Mouse (Mus musculus) splenic B cell, adult 2 months (primary cell): ENCODE measurements around the gene Casp12.

Source experiments
- DNase-seq: peaks from one replicate; pipeline ENCODE4 v3.0.0-alpha.2; 2011; ENCODE audit warnings: low read depth, low spot score
- H3K27me3 ChIP-seq: 2 replicates; pipeline ENCODE4 v1.6.1; 2012; ENCODE audit warnings: mild to moderate bottlenecking, low read length, moderate library complexity, mixed read lengths; ENCODE audit not compliant: control insufficient read depth, poor library complexity, insufficient read depth, severe bottlenecking
- H3K36me3 ChIP-seq: 2 replicates; pipeline ENCODE4 v1.6.1; 2012; ENCODE audit warnings: mild to moderate bottlenecking, low read length, moderate library complexity, mixed read lengths; ENCODE audit not compliant: control insufficient read depth, poor library complexity, insufficient read depth, severe bottlenecking

The Casp12 gene

DNA sequence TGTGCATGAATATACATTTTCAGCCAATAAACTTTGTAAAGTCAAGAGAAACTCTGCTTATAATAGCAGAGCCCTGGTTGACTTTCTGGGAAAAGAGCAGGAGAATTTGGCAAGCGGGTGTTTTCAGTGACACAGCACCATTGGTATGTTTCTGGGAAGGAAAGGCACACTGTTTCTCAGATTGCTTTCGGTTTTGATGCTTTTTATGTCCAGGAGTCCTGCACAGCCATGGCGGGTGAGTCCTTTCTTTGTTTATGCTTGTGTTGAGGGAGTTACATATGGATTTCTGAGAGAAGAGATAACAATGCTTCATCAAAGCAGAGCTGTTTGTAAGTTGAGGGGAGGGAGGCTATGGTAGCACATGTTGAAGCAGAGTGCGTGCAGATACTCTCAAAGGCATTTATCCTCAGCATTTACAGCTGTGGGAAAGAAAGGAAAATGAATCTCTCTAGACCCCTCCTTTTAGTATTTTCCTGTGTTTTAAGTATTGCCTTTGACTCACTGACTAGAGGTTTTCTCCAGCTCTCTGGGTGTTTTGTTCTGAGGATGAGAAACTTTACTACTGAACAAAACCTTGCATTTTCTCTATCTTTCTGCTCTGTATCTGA, at the start of gene Casp12:
Gene Casp12, plus strand, starts transcription at position 140 of the 608 bp plus-strand sequence.
- no peak for DNase-seq
- Histone ChIP-seq H3K36me3 (no peaks in the 10 kb centered on the region), H3K27me3 (no peaks in the 10 kb centered on the region)

- H3K36me3 ChIP-seq = no peaks in the 10 kb centered on the region
- no peak for DNase-seq
- no peaks in the 10 kb centered on the region for H3K27me3 ChIP-seq
Observed at GRCm38 (mm10) chr9:5296354-5297237, 48.6 kb upstream of the Casp12 start.

- DNase-seq = peak; percentile 58
Observed at GRCm38 (mm10) chr9:5298329-5299131, 46.7 kb upstream of the Casp12 start, which contains the start of gene Casp1. TSS of gene Casp1 (plus strand) at chr9:5298517.

GRCm38 (mm10) chr9:5299132-5299381, 46.2 kb upstream of the Casp12 start:
- H3K36me3 ChIP-seq = peaks cover 3% of the 10 kb centered on the region; the same call in 1 of the 2 replicates
- no peaks in the 10 kb centered on the region for H3K27me3 ChIP-seq
- no peak for DNase-seq

More at GRCm38 (mm10) chr9:5298329-5299131, 46.7 kb upstream of the Casp12 start, which contains the start of gene Casp1:
- no peaks in the 10 kb centered on the region for H3K27me3 ChIP-seq
- peaks cover 2% of the 10 kb centered on the region; the same call in 1 of the 2 replicates for H3K36me3 ChIP-seq

DNA sequence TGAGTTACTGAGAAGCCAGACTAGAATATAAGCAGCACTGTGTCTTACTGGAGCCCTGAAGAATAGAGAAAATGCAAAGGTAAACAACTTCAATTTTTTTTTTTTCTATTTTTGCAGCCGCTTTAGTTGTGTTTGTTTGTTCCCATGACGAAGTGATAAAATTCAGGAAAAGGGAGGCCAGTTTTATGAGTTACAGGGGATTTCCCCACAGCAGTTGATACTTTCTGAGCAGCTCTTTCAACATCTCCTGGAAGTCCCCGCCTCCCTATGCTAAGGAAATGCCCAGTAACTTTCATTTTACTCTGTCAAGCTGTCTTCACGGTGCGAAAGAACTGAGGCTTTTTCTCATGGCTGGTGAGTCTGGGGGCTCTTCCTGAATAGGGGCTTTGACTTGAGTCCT, 36.7 kb upstream of the Casp12 start, which contains the start of gene Casp4:
Gene Casp4, plus strand, starts transcription at position 268 of the 400 bp plus-strand sequence.
- peak; percentile 62 for DNase-seq
- Histone ChIP-seq H3K27me3 (no peaks in the 10 kb centered on the region), H3K36me3 (peaks cover 2% of the 10 kb centered on the region; the same call in 1 of the 2 replicates)

GRCm38 (mm10) chr9:5310112-5310511, 35.1 kb upstream of the Casp12 start:
- DNase-seq = no peak
- no peaks in the 10 kb centered on the region for H3K27me3 ChIP-seq
- H3K36me3 ChIP-seq = no peaks in the 10 kb centered on the region

- Histone ChIP-seq H3K36me3 (no peaks in the 10 kb centered on the region), H3K27me3 (no peaks in the 10 kb centered on the region)
- peak; percentile 81 for DNase-seq
Observed at GRCm38 (mm10) chr9:5311435-5311834, 33.8 kb upstream of the Casp12 start.

- Histone ChIP-seq H3K36me3 (peaks cover 5% of the 10 kb centered on the region; the same call in 1 of the 2 replicates), H3K27me3 (no peaks in the 10 kb centered on the region)
- no peak for DNase-seq
Observed at GRCm38 (mm10) chr9:5328204-5328603, 17.0 kb upstream of the Casp12 start.

DNA sequence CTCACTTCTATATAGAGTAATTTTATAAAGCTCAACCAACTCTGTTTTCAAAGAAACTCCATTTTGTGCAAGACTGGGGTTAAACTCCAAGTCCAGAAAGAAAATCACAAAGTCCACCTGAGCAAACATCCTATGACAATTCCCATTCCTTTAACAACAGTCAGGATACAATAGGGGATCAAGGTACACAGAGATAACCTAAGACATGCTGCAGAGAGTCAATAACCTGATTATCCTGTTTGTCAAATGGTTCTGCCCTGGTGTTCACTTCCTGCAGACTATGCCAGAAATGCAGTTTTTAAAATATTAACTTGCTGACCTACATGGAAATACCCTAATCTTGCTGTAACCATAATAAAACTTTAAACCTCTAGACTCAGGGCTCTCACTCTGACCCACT, 12.8 kb upstream of the Casp12 start:
- Histone ChIP-seq H3K36me3 (peaks cover 2% of the 10 kb centered on the region), H3K27me3 (no peaks in the 10 kb centered on the region)
- no peak for DNase-seq

GRCm38 (mm10) chr9:5333422-5333821, 11.8 kb upstream of the Casp12 start:
- H3K27me3 ChIP-seq = no peaks in the 10 kb centered on the region
- no peak for DNase-seq
- peaks cover 2% of the 10 kb centered on the region for H3K36me3 ChIP-seq

- no peaks in the 10 kb centered on the region for H3K36me3 ChIP-seq
- DNase-seq = no peak
- H3K27me3 ChIP-seq = no peaks in the 10 kb centered on the region
Observed at GRCm38 (mm10) chr9:5343092-5343491, 2.1 kb upstream of the Casp12 start.

DNA sequence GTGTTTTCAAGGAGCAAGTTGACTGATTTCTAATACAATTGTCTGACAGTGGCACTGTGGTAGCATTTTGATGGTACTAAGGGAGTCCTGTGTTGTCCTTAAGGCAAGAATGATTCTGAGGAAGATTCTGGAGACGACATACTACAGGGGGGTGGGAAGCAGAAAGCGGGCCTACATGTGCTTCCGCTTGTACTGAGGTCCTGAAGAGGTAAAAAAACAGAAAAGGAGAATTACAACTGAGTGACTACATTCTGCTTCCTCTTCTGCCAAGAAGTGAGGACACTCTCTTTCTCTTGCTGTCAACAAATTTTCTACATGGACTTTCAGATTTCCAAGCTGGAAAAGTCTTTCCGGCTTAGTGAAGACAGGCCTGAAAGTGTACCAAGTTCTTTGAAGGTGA, 1.1 kb upstream of the Casp12 start:
- DNase-seq = no peak
- no peaks in the 10 kb centered on the region for H3K36me3 ChIP-seq

DNA sequence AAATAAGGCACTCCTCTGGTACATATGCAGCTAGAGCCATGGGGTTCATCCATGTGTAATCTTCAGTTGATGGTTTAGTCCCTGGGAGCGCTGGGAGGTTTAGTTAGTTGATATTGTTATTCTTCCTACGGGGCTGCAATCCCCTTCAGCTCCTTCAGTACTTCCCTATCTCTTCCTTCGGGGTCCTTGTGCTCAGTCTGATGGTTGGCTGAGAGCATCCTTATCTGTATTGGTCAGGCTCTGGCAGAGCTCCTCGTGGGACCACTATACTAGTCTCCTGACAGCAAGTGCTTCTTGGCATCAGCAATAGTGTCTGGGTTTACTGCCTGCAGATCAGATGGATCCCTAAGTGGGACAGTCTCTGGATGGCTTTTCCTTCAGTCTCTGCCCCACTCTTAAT, 2.2 kb downstream of the Casp12 start:
- H3K27me3 ChIP-seq = no peaks in the 10 kb centered on the region
- H3K36me3 ChIP-seq = no peaks in the 10 kb centered on the region
- no peak for DNase-seq

More for the DNA sequence above, 1.1 kb upstream of the Casp12 start:
- H3K27me3 ChIP-seq = no peaks in the 10 kb centered on the region

DNA sequence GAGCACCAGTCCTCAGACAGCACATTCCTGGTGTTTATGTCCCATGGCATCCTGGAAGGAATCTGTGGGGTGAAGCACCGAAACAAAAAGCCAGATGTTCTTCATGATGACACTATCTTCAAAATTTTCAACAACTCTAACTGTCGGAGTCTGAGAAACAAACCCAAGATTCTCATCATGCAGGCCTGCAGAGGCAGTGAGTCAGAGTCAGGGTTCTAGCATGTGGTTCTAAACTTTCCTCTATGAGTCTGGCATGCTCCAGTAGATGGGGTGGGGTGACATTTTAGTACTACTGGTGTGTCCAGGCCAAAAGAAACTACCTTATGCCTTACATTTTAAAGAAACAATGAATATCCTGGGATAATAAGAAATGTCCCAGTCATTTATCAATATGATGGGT, 8.4 kb downstream of the Casp12 start:
- no peaks in the 10 kb centered on the region for H3K36me3 ChIP-seq
- H3K27me3 ChIP-seq = no peaks in the 10 kb centered on the region
- DNase-seq = no peak

GRCm38 (mm10) chr9:5356801-5357200, 11.6 kb downstream of the Casp12 start:
- no peaks in the 10 kb centered on the region for H3K27me3 ChIP-seq
- no peaks in the 10 kb centered on the region for H3K36me3 ChIP-seq
- no peak for DNase-seq
